Mouse (Mus musculus) embryonic stem cell, embryonic (primary cell): ENCODE results near the gene Catsperd.

ENCODE experiments used
- CTCF ChIA-PET, 4 experiments: fragments of 300-600 bp in 2 of 4; fragments of 350-600 bp in 2 of 4; sonication (Branson Sonifier 250); formaldehyde crosslinking; loops; one replicate each; lab custom pipeline; 2022; ENCODE audit warnings: inconsistent platforms in 2 of 4; lab: Charles Lee
- POLR2A ChIA-PET, 4 experiments: fragments of 300-600 bp in 2 of 4; fragments of 350-600 bp in 2 of 4; sonication (Branson Sonifier 250); formaldehyde crosslinking; loops; one replicate each; lab custom pipeline; 2022; ENCODE audit warnings: antibody characterized with exemption in 4 of 4, inconsistent platforms in 1 of 4; lab: Charles Lee

Gene Catsperd

GRCm38 (mm10) chr17:56706515-56706914 is 78.6 kb downstream of the Catsperd start:
- POLR2A ChIA-PET = interaction anchor here in 3 of 4 experiments (0.6 to 33.7 kb wide), 16 partner anchors 10 to 172 kb away, joined by 3 to 414 read pairs (median 4); partner anchors contain the start of genes Ndufa11 (in 2 of the 3), Ranbp3 (in 2 of the 3), Vmac (in 2 of the 3) and Lonp1 (in 1 of the 3)
- CTCF ChIA-PET = interaction anchor here in 3 of 4 experiments (0.5 to 0.8 kb wide), 4 partner anchors 28 to 145 kb away, joined by 5 to 7 read pairs (median 6); no protein-coding TSS in a partner anchor

GRCm38 (mm10) chr17:56708692-56709091 is 80.7 kb downstream of the Catsperd start:
- POLR2A ChIA-PET = interaction anchor here (0.6 to 33.7 kb wide), 71 partner anchors 8 to 746 kb away, joined by 3 to 414 read pairs (median 4); partner anchors contain the start of genes Ndufa11 (in 3 of the 4), Ranbp3 (in 3 of the 4), Vmac (in 3 of the 4) and Catsperd (in 2 of the 4)
- CTCF ChIA-PET = interaction anchor here in 1 of 4 experiments (0.7 to 1.5 kb wide), 3 partner anchors 19 to 358 kb away, joined by 3 to 5 read pairs (median 4); no protein-coding TSS in a partner anchor

- POLR2A ChIA-PET = interaction anchor here in 3 of 4 experiments (0.6 to 33.7 kb wide), 73 partner anchors 7 to 669 kb away, joined by 3 to 414 read pairs (median 6); partner anchors contain the start of genes Dus3l (in 3 of the 3), Lonp1 (in 3 of the 3), Ndufa11 (in 3 of the 3) and Ranbp3 (in 3 of the 3)
- CTCF ChIA-PET = interaction anchor here in 2 of 4 experiments (0.5 to 1.5 kb wide), 5 partner anchors 27 to 510 kb away, joined by 3 to 5 read pairs (median 4); partner anchors contain the start of gene Ranbp3 (in 1 of the 2)
Measured at GRCm38 (mm10) chr17:56709708-56710107, 81.8 kb downstream of the Catsperd start.
